Mouse (Mus musculus) small intestine, adult 2 months (tissue): ENCODE results near the gene Nmrk1.

Experiments used
- CTCF ChIP-seq: fragments of 200-500 bp; IDR thresholded peaks from 2 replicates; pipeline ENCODE4 v1.5.1; 2012; ENCODE audit warnings: low read depth, mild to moderate bottlenecking, control low read depth, inconsistent platforms, low read length, moderate library complexity, mixed read lengths; ENCODE audit not compliant: insufficient replicate concordance, insufficient read length; ENCODE audit errors: extremely low read depth
- POLR2A ChIP-seq: fragments of 200-500 bp; IDR thresholded peaks from 2 replicates; pipeline ENCODE4 v1.6.1; 2012; ENCODE audit warnings: low read depth, mild to moderate bottlenecking, control low read depth, inconsistent platforms, low read length, moderate library complexity

DNA sequence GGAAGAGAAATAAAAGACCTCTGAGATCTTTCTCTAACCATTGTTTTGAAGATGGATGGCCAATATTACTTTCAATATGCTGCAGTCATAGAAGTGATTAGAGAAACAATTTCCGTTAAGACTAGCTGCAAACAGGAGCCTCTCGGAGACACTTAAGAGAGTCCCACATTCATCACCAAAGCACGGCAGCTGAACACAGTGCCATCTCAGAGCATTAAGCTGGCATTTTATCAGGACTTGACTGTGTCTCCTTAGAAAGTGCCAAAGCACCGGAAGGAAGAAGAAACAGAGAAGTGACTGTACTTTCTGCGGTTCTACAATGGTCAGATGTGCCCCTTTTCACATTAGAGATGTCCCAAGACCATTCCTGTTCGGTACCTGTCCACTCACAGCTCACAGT is 34.0 kb upstream of the Nmrk1 start:
- TF ChIP-seq CTCF: no peak
- no peak for TF ChIP-seq POLR2A
